Mouse (Mus musculus) forebrain, embryonic 10.5 days (tissue): Measurements from ENCODE around the gene Olfr1265. TPM values are rescaled to one million over a fixed set of nuclear protein-coding genes. Genes with fewer than 3 reads are reported as not detected.

ENCODE experiments used
- DNase-seq: peaks from one replicate; pipeline ENCODE4 v3.0.0-alpha.2; 2017; ENCODE audit warnings: low spot score; ENCODE audit errors: extremely low spot score
- H3K27ac ChIP-seq: fragments of 300-500 bp; sonication (generic); 2 replicates; pipeline ENCODE4 v1.5.1; 2016; ENCODE audit warnings: mild to moderate bottlenecking
- H3K27me3 ChIP-seq: fragments of 300-500 bp; sonication (generic); 2 replicates; pipeline ENCODE4 v1.6.1; 2016; ENCODE audit warnings: mild to moderate bottlenecking; ENCODE audit not compliant: poor library complexity, severe bottlenecking
- H3K36me3 ChIP-seq: fragments of 300-500 bp; sonication (generic); replicated peaks from 2 replicates; pipeline ENCODE4 v1.6.1; 2016; ENCODE audit warnings: mild to moderate bottlenecking, moderate library complexity
- H3K4me1 ChIP-seq: fragments of 300-500 bp; sonication (generic); 2 replicates; pipeline ENCODE4 v1.6.1; 2016
- H3K4me3 ChIP-seq: fragments of 300-500 bp; sonication (generic); 2 replicates; pipeline ENCODE4 v1.5.1; 2016; ENCODE audit warnings: mild to moderate bottlenecking, moderate library complexity
- H3K9me3 ChIP-seq: fragments of 300-500 bp; sonication (generic); 2 replicates; pipeline ENCODE4 v1.6.1; 2016; ENCODE audit warnings: mild to moderate bottlenecking, moderate library complexity
- WGBS: fragments of 180-500 bp; shearing (Covaris S2); methylation state at CpG from one replicate; pipeline ENCODE4 v1.1.7; 2016; 5-methylcytosine and 5-hydroxymethylcytosine counted together
- polyA plus RNA-seq: library from polyadenylated mRNA; unstranded; fragments of >200 nt; fragmentation: Nextera tagmentation; extraction: Ambion mirVana; gene quantifications from 2 replicates; pipeline ENCODE4 v1.2.1, GENCODE M21; 2016

The Olfr1265 gene
- not detected in 2 replicates for polyA plus RNA-seq

DNA sequence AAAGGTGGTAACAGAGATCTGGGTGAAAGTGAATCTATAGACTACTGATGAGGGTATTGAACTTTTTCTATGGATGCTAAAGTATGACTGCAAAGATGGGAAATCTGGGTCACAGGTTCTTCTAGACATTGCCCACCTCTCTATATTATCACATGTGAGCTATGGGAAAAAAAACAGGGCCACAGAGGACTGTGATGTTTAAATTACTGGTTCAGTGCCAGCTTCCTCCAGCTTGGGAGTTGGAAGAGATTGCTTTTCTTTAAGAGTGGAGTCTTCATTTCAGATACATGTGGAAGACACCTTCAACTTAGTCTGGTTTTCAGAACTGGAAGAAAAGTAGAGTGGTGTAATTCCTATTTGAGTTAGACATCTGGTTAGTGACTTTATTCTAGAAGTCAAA, at the start of gene Olfr1265:
Gene Olfr1265, plus strand, starts transcription at position 301 of the 400 bp plus-strand sequence.
- no peaks in the 10 kb centered on the region for H3K4me1 ChIP-seq
- no peak within 1 kb of the TSS for H3K4me3 ChIP-seq
- no peaks in the 10 kb centered on the region for H3K9me3 ChIP-seq
- DNase-seq = no peak
- H3K27me3 ChIP-seq = no peaks in the 10 kb centered on the region
- no peak within 1 kb of the TSS for H3K27ac ChIP-seq
- H3K36me3 ChIP-seq = no peaks in the 10 kb centered on the region

DNA sequence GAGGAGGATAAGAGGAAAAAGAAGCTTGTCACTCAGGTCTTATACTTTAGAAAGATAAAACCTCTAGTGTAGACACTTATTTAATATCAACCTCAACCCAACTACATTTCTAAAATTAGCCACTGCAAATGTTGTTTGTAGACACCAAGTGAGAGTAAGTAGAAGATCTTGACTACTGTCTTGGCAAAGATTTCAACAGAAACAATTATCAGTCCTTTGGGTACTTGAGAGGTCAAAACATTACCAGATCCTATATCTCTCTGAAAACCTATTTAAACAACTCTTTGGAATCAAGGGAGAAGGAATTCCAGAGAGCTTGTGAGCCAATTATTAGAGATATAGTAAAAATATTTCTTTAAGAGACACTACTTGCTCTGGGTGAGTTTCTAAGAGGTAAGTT, 44.2 kb upstream of the Olfr1265 start, which contains the start of gene Olfr1261:
Gene Olfr1261, plus strand, starts transcription at position 301 of the 400 bp plus-strand sequence.
- Histone ChIP-seq H3K9me3 (no peaks in the 10 kb centered on the region), H3K27me3 (no peaks in the 10 kb centered on the region), H3K4me3 (no peak within 1 kb of the TSS), H3K4me1 (no peaks in the 10 kb centered on the region), H3K36me3 (no peaks in the 10 kb centered on the region), H3K27ac (no peak within 1 kb of the TSS)
- no peak for DNase-seq

DNA sequence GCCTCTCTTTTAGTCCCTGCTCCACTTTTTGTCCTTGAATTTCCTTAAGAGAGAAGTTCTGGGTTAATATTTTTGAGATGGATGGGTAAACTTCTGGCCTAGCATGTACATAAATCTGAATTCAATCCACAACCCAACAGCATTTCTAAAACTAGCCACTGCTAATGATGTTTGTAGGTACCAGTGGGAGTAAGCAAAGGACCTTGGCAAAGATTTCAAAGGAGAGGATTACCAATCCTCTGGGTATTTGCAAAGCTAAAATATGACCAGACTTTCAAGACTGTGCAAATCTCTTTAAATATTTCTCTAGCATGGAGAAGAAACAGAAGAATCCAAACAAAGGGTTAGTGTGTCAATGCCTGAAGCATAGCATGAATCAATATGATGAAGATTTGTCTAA, 35.3 kb upstream of the Olfr1265 start, which contains the start of gene Olfr1262:
Gene Olfr1262, plus strand, starts transcription at position 301 of the 400 bp plus-strand sequence.
- no peak within 1 kb of the TSS for H3K27ac ChIP-seq

DNA sequence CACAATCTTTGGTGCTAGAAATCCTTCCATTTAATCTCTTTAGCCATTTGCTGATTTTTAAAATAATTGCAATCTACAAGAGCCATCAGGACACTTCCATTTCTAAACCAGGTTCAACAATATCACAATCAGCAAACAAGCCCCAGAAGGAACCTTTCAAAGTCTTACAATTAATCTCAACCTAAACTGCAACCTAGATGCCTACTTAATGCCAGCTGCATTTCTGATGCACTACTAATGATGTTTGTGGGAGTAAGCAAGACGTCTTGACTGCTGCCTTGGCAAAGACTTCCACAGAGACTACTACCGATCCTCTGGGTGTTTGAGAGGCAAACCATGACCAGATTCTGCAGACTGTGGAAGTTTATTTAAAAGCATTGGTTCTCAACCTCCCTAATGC, 23.3 kb upstream of the Olfr1265 start, which contains the start of gene Olfr1263:
Gene Olfr1263, plus strand, starts transcription at position 301 of the 400 bp plus-strand sequence.
- no peaks in the 10 kb centered on the region for H3K27me3 ChIP-seq
- WGBS = 88% methylated on average over 2 of the region's 2 CpGs
- no peaks in the 10 kb centered on the region for H3K4me1 ChIP-seq
- no peak within 1 kb of the TSS for H3K27ac ChIP-seq
- H3K9me3 ChIP-seq = no peaks in the 10 kb centered on the region
- no peaks in the 10 kb centered on the region for H3K36me3 ChIP-seq
- H3K4me3 ChIP-seq = no peak within 1 kb of the TSS
- no peak for DNase-seq

More for the DNA sequence above, 35.3 kb upstream of the Olfr1265 start, which contains the start of gene Olfr1262:
- H3K36me3 ChIP-seq = no peaks in the 10 kb centered on the region
- no peaks in the 10 kb centered on the region for H3K4me1 ChIP-seq
- H3K4me3 ChIP-seq = no peak within 1 kb of the TSS
- no peaks in the 10 kb centered on the region for H3K27me3 ChIP-seq
- H3K9me3 ChIP-seq = no peaks in the 10 kb centered on the region
- no peak for DNase-seq

DNA sequence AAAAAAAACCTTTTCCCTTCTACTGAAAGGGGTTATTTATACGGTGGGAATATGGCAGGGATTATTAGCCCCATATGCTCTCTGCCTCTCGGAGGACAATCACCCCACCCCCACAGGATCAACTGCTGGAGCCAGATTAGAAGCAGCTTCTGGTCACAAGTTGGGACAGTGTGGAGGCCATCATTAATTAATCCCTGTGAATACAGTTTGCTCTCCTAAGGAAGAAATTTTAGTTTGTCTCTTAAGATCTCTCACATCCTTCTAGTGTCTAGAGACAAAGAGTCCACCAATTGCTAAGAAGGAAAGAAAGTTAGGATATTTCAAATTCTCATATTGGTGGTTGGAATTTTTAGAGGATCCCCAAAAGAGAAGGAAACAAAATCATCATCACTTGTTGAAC, 9.7 kb upstream of the Olfr1265 start, which contains the start of gene Olfr1264:
Gene Olfr1264, minus strand, starts transcription at position 101 of the 400 bp plus-strand sequence.
- no peak for DNase-seq

DNA sequence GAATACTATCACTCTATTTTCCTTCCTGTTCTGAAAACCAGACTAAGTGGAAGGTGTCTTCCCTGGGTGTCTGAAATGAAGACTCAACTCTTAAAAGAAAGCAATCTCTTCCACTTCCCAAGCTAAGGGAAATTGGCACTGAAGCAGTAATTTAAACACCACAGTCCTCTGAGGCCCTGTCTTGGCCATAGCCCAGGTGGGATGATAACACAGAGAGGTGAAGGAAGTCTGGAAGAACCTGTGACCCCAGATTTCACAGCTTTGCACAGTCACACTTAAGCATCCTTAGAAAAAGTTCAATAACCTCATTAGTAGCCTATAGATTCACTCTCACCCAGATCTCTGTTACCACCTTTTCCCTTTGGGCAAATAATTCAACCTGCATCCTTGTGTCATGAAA, 28.4 kb downstream of the Olfr1265 start, which contains the start of gene Olfr140:
Gene Olfr140, minus strand, starts transcription at position 101 of the 400 bp plus-strand sequence.
- Histone ChIP-seq H3K9me3 (no peaks in the 10 kb centered on the region), H3K27me3 (no peaks in the 10 kb centered on the region)

More for the DNA sequence above, 9.7 kb upstream of the Olfr1265 start, which contains the start of gene Olfr1264:
- no peaks in the 10 kb centered on the region for H3K27me3 ChIP-seq
- no peaks in the 10 kb centered on the region for H3K36me3 ChIP-seq
- no peaks in the 10 kb centered on the region for H3K9me3 ChIP-seq
- WGBS = 62% methylated on average over 2 of the region's 2 CpGs
- H3K4me1 ChIP-seq = no peaks in the 10 kb centered on the region
- H3K27ac ChIP-seq = no peak within 1 kb of the TSS
- no peak within 1 kb of the TSS for H3K4me3 ChIP-seq

DNA sequence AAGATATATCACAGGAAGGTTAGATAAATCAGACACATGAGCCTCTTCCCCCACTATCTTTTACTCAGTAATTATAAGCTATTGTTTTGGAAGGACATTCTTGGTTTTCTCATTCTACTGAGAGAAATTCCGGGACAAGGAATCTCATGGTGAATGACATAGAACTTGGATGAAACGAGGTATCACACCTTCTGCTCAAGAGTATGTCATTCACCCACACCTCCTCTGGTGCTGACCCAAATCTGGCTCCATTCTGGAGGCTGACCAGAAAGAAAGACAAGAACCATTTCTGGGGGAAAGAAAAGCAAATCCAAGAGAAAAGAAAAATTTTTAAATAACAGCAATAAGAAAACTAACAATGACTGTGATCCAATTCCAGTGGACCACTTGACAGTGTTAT, 34.9 kb downstream of the Olfr1265 start:
- no peak for DNase-seq
- H3K27ac ChIP-seq = no peak overlapping the region
- no peaks in the 10 kb centered on the region for H3K9me3 ChIP-seq
- no peaks in the 10 kb centered on the region for H3K4me1 ChIP-seq
- no peaks in the 10 kb centered on the region for H3K36me3 ChIP-seq
- no peaks in the 10 kb centered on the region for H3K27me3 ChIP-seq
- no peak overlapping the region for H3K4me3 ChIP-seq
- WGBS = 84% methylated on average over 2 of the region's 2 CpGs

More for the DNA sequence above, 28.4 kb downstream of the Olfr1265 start, which contains the start of gene Olfr140:
- Histone ChIP-seq H3K4me3 (no peak within 1 kb of the TSS), H3K36me3 (no peaks in the 10 kb centered on the region), H3K27ac (no peak within 1 kb of the TSS), H3K4me1 (no peaks in the 10 kb centered on the region)
- no peak for DNase-seq

Other genes with a start within 250 kb of the Olfr1265 start
- not detected in 2 replicates for gene Olfr1254, start 241.7 kb upstream of the Olfr1265 start, polyA plus RNA-seq
- not detected in 2 replicates for gene Olfr1255, start 223.3 kb upstream of the Olfr1265 start, polyA plus RNA-seq
- gene Olfr1256, start 193.8 kb upstream of the Olfr1265 start, polyA plus RNA-seq = not detected in 2 replicates
- gene Olfr48, start 187.1 kb upstream of the Olfr1265 start, polyA plus RNA-seq = not detected in 2 replicates
- gene Olfr1257, start 156.9 kb upstream of the Olfr1265 start, polyA plus RNA-seq = not detected in 2 replicates
- not detected in 2 replicates for gene Olfr1258, start 108.0 kb upstream of the Olfr1265 start, polyA plus RNA-seq
- gene Olfr1259, start 86.7 kb upstream of the Olfr1265 start, polyA plus RNA-seq = not detected in 2 replicates
- gene Olfr1260, start 61.0 kb upstream of the Olfr1265 start, polyA plus RNA-seq = not detected in 2 replicates
- not detected in 2 replicates for gene Olfr1261, start 44.1 kb upstream of the Olfr1265 start, polyA plus RNA-seq
- gene Olfr1262, start 35.2 kb upstream of the Olfr1265 start, polyA plus RNA-seq = not detected in 2 replicates
- gene Olfr1263, start 23.2 kb upstream of the Olfr1265 start, polyA plus RNA-seq = not detected in 2 replicates
- not detected in 2 replicates for gene Olfr1264, start 9.8 kb upstream of the Olfr1265 start, polyA plus RNA-seq
- not detected in 2 replicates for gene Olfr140, start 28.3 kb downstream of the Olfr1265 start, polyA plus RNA-seq
- not detected in 2 replicates for gene Olfr1269, start 86.1 kb downstream of the Olfr1265 start, polyA plus RNA-seq
- not detected in 2 replicates for gene Olfr32, start 107.0 kb downstream of the Olfr1265 start, polyA plus RNA-seq
- gene Olfr1270, start 117.8 kb downstream of the Olfr1265 start, polyA plus RNA-seq = not detected in 2 replicates
- not detected in 2 replicates for gene Olfr1506, start 189.2 kb downstream of the Olfr1265 start, polyA plus RNA-seq
- not detected in 2 replicates for gene Olfr142, start 222.3 kb downstream of the Olfr1265 start, polyA plus RNA-seq
- not detected in 2 replicates for gene Olfr1271, start 235.7 kb downstream of the Olfr1265 start, polyA plus RNA-seq